Mouse (Mus musculus): Measurements from ENCODE around the gene Zfp605.
"Not testable (repeated sequence)": the region's sequence is repeated elsewhere in the genome, so short reads cannot be mapped to it uniquely, and the experiment has no call there.

Gene Zfp605

DNA sequence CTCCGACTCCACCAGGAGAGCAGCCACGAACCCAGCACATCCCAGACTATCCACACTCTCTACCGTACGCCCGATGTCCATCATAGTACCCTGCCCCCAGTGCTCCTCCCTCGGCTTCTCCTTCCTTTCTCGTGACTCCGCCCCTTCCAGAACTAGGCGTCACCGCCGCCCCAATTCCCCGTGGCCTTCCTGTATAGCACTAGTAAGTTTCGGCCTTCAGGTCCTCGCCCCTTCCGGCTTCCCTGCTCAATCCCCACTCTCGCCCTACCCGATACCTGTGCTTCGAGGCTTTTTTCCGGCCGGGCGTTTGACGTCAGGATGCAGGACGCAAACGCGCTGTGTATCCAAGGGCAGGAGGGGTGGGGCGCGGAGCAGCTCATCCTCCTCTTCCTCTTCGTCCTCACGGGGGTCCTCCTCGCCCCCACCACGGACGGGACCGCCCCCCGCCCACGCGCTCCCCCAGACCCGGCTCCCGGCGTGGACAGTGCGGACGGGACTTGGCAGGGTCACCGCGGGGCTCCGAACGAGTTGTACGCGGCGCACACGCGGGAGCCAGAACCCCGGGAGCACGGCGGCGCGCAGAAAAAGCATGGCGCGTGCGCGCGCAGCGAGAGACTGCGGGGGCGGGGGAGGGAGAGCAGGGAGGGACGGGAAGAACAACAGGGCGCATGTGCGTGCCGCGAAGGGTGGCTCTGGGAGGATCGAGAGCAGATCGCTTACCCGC is 2.1 kb upstream of the Zfp605 start, which contains the start of gene Gtpbp6:
TSS of gene Gtpbp6 (minus strand) at position 617 of the 724 bp plus-strand sequence.
- peak; percentile 98 for DNase-seq (ENCODE audit: inconsistent ontology term)

DNA sequence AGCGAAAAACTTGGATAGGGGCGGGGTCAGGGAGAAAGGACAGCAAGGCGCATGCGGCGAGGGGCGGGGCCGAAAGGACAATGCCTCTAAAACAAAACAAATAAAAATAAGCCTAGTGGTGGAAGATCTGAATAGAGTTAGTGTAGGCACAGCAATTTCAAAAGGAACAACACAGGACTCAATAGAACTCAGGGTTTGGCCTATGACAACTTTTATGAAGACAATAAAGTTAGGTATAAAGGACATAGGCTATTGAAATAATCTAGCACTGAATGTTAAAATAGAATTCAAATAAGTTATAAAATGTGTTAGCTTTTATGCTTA is 1.6 kb upstream of the Zfp605 start:
- DNase-seq (ENCODE audit: inconsistent ontology term): no peak

DNA sequence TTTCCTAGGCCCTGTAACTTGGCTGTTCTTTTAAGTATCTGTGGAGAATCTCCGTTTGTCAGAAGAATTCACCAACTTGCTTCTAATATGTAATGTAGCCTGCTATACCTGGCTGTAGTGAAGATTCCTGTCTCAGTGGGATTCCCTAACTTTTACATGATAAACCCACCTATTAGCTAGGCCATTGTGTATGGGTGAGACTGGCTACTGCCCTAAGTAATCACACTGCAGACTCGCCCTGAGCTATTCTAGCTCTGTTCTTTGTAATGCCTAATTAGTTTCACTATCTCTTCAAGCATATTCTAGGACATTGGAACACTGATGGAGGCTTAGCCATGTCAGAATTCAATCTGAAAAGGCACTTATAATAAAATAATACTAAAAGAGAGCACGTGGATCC is 12.5 kb downstream of the Zfp605 start:
- DNase-seq (ENCODE audit: inconsistent ontology term): not testable (repeated sequence)

DNA sequence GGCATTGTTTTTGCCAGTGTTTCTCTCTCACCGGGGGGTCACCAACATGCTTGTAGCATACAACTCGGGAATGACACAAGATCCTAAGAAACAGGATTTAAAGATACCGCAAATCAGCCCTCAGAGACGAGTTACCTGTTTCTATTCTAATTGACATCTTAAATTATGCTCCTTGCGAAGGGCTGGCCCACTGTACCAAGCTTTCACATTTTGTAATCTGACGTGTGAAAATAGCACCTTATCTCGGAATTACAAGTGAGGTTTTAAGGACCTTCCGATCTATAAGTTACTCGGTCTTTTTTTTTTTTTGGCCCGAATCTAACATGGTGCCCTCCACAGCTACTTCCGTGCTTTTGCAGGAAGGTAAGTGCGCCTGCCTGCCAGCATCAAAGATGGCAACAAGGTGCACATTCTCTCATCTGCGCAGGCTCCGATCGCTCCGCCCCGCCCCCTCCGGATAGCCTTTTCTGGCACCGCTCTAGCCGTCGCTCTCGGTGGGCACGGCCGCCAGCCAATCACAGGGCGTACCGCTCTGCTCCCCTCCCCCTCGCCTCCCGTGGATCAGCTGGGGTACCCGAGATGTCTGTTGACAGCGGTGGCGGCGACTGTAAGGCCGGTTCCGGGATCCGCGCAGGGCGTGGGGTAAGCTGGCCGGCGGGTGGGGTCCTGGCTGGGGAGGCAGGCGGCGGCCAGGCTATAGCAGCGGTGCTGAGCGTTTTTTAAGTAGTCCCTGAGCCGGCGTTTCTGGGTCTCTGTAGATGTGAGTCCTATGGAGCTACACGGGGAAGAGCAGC is 25.6 kb downstream of the Zfp605 start, which contains the start of gene Chfr:
TSS of gene Chfr (plus strand) at position 550 of the 794 bp plus-strand sequence.
- DNase-seq (ENCODE audit: inconsistent ontology term): peak; percentile 99

DNA sequence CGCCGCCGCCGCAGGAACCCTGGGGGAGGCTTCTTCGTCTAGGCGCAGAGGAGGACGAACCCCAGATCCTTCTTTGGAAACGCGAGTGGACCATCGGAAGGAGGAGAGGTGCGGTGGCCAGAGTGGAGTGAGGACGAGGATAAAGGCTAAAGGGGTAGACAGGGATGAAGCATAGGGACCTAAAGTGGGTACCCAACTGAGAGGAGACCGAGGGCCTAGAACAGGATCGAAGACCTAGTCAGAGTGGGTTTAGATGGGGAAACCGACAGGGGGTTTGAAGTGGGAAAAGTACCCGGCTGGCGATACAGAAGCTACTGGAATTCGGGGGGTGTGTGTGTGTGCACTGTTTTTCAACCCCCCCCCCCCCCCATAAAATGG is 26.2 kb downstream of the Zfp605 start:
- DNase-seq (ENCODE audit: inconsistent ontology term): no peak

DNA sequence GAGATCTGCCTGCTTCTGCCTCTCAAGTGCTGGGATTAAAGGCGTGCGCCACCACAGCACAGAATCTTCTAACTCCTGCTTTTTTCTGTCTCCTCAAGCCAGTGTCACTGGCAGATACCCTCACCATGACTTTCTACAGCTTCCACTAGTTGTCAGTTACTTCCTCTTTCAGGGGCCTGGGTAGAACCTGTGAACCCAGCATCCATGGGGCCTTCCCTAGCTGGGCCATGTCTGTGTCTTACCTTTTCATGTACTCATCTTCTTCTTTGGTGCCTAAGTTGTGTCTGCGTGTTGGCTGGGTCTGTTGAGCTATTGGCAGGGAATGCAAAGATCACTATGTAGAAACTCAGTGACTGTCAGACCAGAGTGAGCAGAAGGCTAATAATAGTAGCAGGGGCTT is 27.9 kb downstream of the Zfp605 start:
- DNase-seq (ENCODE audit: inconsistent ontology term): no peak

DNA sequence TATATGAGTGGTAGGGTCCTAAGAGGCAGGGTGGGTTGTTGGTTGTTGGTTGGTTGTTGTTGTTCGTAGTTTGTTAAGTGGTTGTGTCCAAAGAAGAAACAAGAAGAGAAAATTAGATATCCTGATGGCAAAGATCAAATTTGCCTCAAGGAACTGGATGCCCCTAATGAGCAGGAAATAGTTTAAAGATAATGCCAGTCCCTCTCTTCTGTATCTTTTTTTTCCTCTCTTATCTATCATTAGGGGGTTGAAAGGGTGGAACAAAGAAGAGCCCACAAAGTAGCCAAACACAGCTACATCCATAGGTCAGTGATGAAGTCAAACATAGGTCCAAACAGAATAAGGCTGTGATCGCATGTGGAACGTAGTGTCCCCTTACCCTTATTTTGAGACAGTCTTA is 29.4 kb downstream of the Zfp605 start:
- DNase-seq (ENCODE audit: inconsistent ontology term): no peak

DNA sequence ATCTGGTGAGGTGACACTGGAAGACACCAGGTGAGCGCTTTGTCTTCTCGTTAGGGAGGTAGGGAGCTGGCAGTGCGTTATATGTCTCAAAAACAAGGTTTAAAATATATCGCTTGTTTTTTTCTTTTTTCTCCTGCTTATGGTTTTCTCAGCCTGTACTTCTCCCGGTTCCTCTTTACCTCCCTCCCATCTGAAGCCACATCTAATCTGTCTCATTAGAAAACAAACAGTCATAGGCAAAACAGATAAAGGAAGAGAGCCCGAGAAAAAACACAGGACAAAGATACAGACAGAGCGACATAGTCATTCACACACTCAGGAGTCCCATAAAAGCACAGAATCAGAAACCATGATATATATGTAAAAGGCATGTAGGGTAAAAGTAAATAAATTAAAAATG is 30.5 kb downstream of the Zfp605 start:
- DNase-seq (ENCODE audit: inconsistent ontology term): no peak

DNA sequence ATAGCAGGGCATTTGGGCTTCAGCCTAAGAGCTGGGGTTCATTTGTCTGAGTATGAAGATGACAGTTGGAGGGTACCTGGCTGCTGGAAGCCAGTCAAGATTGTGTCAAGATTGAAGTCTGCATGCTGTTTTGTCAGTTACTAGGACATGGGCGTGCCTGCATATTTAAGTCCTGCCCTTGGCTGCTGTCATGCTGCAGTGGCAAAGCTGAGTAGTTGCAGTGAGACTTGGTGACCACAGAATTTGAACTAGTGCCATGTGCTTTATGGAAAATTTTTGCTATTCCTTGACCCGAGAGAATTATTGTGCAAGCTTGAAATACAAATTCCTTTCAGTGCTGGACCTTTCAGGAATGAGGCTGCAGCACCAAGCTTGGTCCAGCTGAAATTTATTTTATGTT is 32.4 kb downstream of the Zfp605 start:
- DNase-seq (ENCODE audit: inconsistent ontology term): peak; percentile 81

DNA sequence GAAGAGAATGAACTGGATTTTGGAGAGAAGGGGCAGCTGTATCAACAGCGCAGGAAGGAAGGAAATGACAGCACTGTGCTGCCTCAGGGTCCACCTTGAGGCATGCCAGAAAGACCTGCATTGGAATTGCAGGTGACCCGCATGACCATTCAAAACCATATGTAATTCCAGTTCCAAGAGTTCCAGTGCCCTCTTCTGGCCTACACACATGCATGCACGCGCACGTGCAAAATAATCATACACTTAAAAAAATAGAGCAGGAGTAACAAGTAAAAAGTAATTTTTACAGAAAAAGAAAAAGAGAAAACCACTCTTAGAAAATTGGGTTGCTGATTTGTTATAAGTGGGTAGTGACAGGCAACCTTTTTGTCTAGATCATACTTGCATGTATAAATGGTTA is 33.1 kb downstream of the Zfp605 start:
- DNase-seq (ENCODE audit: inconsistent ontology term): no peak

DNA sequence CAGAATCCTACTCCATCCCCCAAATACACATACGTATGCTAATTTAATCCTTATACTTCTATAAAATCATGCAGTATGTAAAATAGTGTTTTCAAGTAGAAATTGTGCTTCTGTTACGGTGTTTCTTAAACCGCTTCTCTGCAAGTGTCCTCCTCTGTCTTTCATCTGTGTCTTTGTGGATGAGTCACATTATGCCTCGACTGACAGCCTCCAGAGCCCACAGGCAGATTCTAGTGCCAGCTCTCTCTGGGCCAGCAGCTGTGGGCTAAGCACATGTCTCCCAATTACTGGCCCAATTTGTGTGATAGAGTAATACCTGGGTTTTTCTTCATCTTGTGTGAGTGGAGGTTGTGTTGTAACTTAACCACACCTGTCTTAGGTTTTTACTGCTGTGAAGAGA is 59.5 kb downstream of the Zfp605 start:
- no peak for DNase-seq (ENCODE audit: inconsistent ontology term)

DNA sequence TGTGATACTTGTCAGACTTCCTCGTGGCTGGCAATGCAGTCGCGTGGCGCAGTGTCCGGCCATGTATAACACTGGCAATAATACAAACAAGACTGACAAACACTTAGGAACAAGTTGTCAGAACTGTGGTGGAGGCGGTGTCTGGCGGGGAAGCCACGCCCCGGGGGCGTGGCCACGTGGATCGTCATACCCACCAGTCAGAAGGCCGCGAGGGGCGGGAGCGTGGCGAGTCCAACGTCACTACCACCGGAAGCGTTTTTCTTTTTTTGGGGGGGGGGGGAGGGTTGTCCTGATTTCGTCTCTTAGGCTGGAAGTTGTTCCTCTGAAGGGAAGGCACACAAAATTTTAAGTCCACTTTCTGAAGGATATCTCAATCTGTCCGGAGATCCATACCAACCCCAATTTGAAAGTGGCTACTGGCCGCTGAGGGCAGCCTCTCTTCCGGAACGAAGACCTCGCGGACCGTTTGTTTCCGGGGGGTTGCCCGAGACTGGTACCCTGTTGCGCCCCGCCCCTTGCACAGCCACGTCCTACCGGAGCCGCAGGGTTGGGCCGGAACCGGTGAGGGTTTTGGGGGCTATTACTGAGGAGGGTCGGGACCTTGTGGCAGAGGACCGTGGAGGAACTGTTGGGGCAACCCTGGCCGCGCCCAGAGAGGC is 66.6 kb downstream of the Zfp605 start, which contains the start of gene Golga3:
TSS of gene Golga3 (plus strand) at position 340 of the 659 bp plus-strand sequence.
- DNase-seq (ENCODE audit: inconsistent ontology term): peak; percentile 98

DNA sequence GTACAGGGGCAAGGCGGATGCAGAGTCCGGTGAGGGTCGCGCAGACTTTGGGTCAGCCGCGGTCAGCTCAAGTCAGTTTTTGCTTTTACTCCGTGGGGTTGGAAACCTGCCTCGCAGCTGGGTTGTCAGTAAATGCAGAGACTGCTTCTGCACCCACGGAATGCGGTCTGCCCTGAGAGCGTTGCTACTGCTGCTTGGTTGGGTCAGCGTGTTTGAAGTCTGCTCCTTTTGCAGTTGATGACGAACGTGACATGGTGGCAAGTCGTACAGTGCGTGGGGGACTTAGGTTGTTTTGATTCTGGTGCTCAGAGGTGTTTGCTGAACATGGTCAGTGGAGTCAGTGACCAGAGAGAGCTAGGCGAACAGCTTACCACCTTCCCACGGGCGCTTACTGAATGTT is 67.1 kb downstream of the Zfp605 start:
- DNase-seq (ENCODE audit: inconsistent ontology term): no peak

DNA sequence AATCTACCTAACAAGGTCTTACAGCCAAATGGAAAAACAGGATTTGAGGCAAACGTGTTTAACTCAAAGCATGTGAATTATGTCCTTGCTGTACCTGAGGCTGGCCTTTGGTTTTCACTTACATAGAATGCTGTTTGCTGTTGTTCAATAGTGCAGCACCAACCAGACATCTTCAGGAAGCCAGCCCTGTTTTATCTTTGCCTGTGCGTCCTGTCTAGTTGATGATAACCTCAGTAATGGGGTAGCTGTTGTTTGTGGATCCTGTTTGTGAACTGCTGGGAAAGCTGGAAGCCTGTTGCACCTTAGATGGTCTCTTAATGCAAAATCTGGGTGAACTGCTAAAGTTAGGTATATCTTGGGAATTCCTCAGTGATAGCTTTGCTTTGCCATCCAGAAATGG is 68.7 kb downstream of the Zfp605 start:
- no peak for DNase-seq (ENCODE audit: inconsistent ontology term)

All from Muller cell, postnatal 12 days (primary cell).